8 mouse cellular contexts compared by ENCODE assay signal in genomic region chr2:147185561-147185960, GRCm38 (mm10). TPM values are rescaled to one million over a fixed set of nuclear protein-coding genes. Genes with fewer than 3 reads are reported as not detected.
DNase-seq lines count a peak whose midpoint lies in the region; ATAC-seq lines count a peak whose summit lies in the region.

No protein-coding gene starts in this region.

- no peak overlapping the region for H3K9ac ChIP-seq in kidney, embryonic 16.5 days (replicated peaks; ENCODE audit: low read length)
- no peak overlapping the region for H3K9ac ChIP-seq in hindbrain, embryonic 15.5 days
- H3K9ac ChIP-seq in neural tube, embryonic 11.5 days (ENCODE audit: low read length) = no peak overlapping the region; the same call in 1 of the 2 replicates

- no peak overlapping the region for H3K27ac ChIP-seq in kidney, embryonic 16.5 days (ENCODE audit: low read length)
- H3K27ac ChIP-seq in hindbrain, embryonic 15.5 days (replicated peaks) = no peak overlapping the region
- no peak overlapping the region for H3K27ac ChIP-seq in neural tube, embryonic 11.5 days (ENCODE audit: low read depth, low read length)

- DNase-seq in kidney, adult 9 months = no peak
- DNase-seq in embryo, embryonic 10.5 days (ENCODE audit: low spot score) = peak; percentile 65
- DNase-seq in neural tube, embryonic 11.5 days (ENCODE audit: low spot score) = peak; percentile 40
- DNase-seq in ovary, postnatal 14 days (ENCODE audit: low spot score) = no peak
- DNase-seq in adrenal gland, postnatal 4 days (ENCODE audit: low spot score in 2 of 2) = no peak
- no peak for DNase-seq in adipocyte (ENCODE audit: low spot score)

- ATAC-seq in kidney, embryonic 16.5 days (ENCODE audit: low FRiP score, low TSS enrichment) = no peak
- ATAC-seq in hindbrain, embryonic 15.5 days (ENCODE audit: low FRiP score, low read depth) = no peak
- ATAC-seq in neural tube, embryonic 11.5 days (ENCODE audit: insufficient read depth, low FRiP score, low TSS enrichment) = no peak

- peaks cover 8% of the 10 kb centered on the region; the same call in 1 of the 2 replicates for H3K4me1 ChIP-seq in kidney, embryonic 16.5 days (ENCODE audit: insufficient read depth, low read length)
- peaks cover 12% of the 10 kb centered on the region for H3K4me1 ChIP-seq in hindbrain, embryonic 15.5 days (replicated peaks)
- peaks cover 11% of the 10 kb centered on the region for H3K4me1 ChIP-seq in neural tube, embryonic 11.5 days (ENCODE audit: control insufficient read depth, insufficient read depth, low read length)

- WGBS in kidney, embryonic 16.5 days = under 1% methylated on average over 23 of the region's 23 CpGs
- under 1% methylated on average over 23 of the region's 23 CpGs for WGBS in hindbrain, embryonic 15.5 days
- WGBS in neural tube, embryonic 11.5 days = under 1% methylated on average over 22 of the region's 23 CpGs

- no peaks in the 10 kb centered on the region for H3K9me3 ChIP-seq in kidney, embryonic 16.5 days (ENCODE audit: low read length)
- no peaks in the 10 kb centered on the region for H3K9me3 ChIP-seq in hindbrain, embryonic 15.5 days
- H3K9me3 ChIP-seq in neural tube, embryonic 11.5 days (ENCODE audit: control insufficient read depth, low read length) = no peaks in the 10 kb centered on the region

- H3K36me3 ChIP-seq in kidney, embryonic 16.5 days (ENCODE audit: insufficient read depth, low read length) = no peaks in the 10 kb centered on the region
- H3K36me3 ChIP-seq in hindbrain, embryonic 15.5 days = no peaks in the 10 kb centered on the region
- H3K36me3 ChIP-seq in neural tube, embryonic 11.5 days (ENCODE audit: control insufficient read depth, insufficient read depth, low read length) = no peaks in the 10 kb centered on the region

- H3K4me2 ChIP-seq in kidney, embryonic 16.5 days (replicated peaks; ENCODE audit: low read depth, low read length) = no peak overlapping the region; the same call in 1 of the 2 replicates
- peak overlapping the region; percentile 36 for H3K4me2 ChIP-seq in hindbrain, embryonic 15.5 days
- H3K4me2 ChIP-seq in neural tube, embryonic 11.5 days (ENCODE audit: low read depth) = peak overlapping the region; percentile 14; the same call in 1 of the 2 replicates

- peak overlapping the region; percentile 17 for H3K4me3 ChIP-seq in kidney, embryonic 16.5 days (ENCODE audit: low read length)
- peak overlapping the region; percentile 31 for H3K4me3 ChIP-seq in hindbrain, embryonic 15.5 days
- H3K4me3 ChIP-seq in neural tube, embryonic 11.5 days (ENCODE audit: low read depth, low read length) = peak overlapping the region; percentile 20

- H3K27me3 ChIP-seq in kidney, embryonic 16.5 days (ENCODE audit: insufficient read depth, low read length) = peaks cover 97% of the 10 kb centered on the region
- peaks cover 81% of the 10 kb centered on the region for H3K27me3 ChIP-seq in hindbrain, embryonic 15.5 days
- H3K27me3 ChIP-seq in neural tube, embryonic 11.5 days (ENCODE audit: control insufficient read depth, insufficient read depth, low read length) = peaks cover 96% of the 10 kb centered on the region

RNA-seq across cellular contexts. Expression of gene Nkx2-2, which starts 8.5 kb away (rescaled TPM):
- polyA plus RNA-seq in kidney, embryonic 16.5 days (2015; fragmentation: Nextera tagmentation; extraction: Ambion mirVana) = not detected in 2 replicates
- polyA plus RNA-seq in hindbrain, embryonic 15.5 days (2015; fragmentation: Nextera tagmentation; extraction: Ambion mirVana) = 2.5 TPM in 2 replicates
- polyA plus RNA-seq in neural tube, embryonic 11.5 days (2014; fragmentation: Nextera tagmentation; extraction: Ambion mirVana) = 5.5 and 6.6 TPM in 2 replicates
- 1 to 10 TPM in 1 of 2 experiments, under 1 TPM in 1; 0.14 to 2.6 TPM for total RNA-seq in adrenal gland, postnatal 4 days (2021)

Comparison
In these comparisons a context has a peak if more than half of its experiments do, and no peak if none do; other contexts are left out.
1. DNase-seq: peak in embryo, embryonic 10.5 days (single experiment) and neural tube, embryonic 11.5 days (single experiment); none in kidney, adult 9 months (single experiment), ovary, postnatal 14 days (single experiment), adrenal gland, postnatal 4 days (0 of 2) and adipocyte (single experiment).
2. Peak in every context shown above with its lines, with median percentiles within 50 percentile points of each other: H3K4me3 ChIP-seq.